Mouse (Mus musculus) neural tube, embryonic 12.5 days (tissue): ENCODE results near the gene Anp32e. TPM values are rescaled to one million over a fixed set of nuclear protein-coding genes. Genes with fewer than 3 reads are reported as not detected.

Experiments used
- polyA plus RNA-seq: library from polyadenylated mRNA; unstranded; fragments of >200 nt; fragmentation: Nextera tagmentation; extraction: Ambion mirVana; gene quantifications from 2 replicates; pipeline ENCODE4 v1.2.1, GENCODE M21; 2016

Anp32e gene
- polyA plus RNA-seq, 1 experiment from 2014 or later, result 278 TPM

Other genes starting within 250 kb of the Anp32e start
- gene Adamtsl4, start 241.3 kb upstream of the Anp32e start, polyA plus RNA-seq, result 0.96 and 1.3 TPM in 2 replicates
- 18.8 and 19.8 TPM in 2 replicates for gene Ecm1, start 189.7 kb upstream of the Anp32e start, polyA plus RNA-seq
- gene Tars2, start 169.0 kb upstream of the Anp32e start, polyA plus RNA-seq, result 43.6 and 47.4 TPM in 2 replicates
- 25.4 and 26.2 TPM in 2 replicates for gene Rprd2, start 110.4 kb upstream of the Anp32e start, polyA plus RNA-seq
- 49.5 and 50.8 TPM in 2 replicates for gene Prpf3, start 73.4 kb upstream of the Anp32e start, polyA plus RNA-seq
- 345 and 349 TPM in 2 replicates for gene Mrps21, start 57.7 kb upstream of the Anp32e start, polyA plus RNA-seq
- 4.7 and 4.8 TPM in 2 replicates for gene Ciart, start 47.0 kb upstream of the Anp32e start, polyA plus RNA-seq
- gene BC028528, start 37.2 kb upstream of the Anp32e start, polyA plus RNA-seq, result 13.1 and 13.5 TPM in 2 replicates
- 26.9 and 36.5 TPM in 2 replicates for gene Aph1a, start 35.3 kb upstream of the Anp32e start, polyA plus RNA-seq
- 8.6 and 9.3 TPM in 2 replicates for gene Car14, start 24.6 kb upstream of the Anp32e start, polyA plus RNA-seq
- gene Plekho1, start 66.8 kb downstream of the Anp32e start, polyA plus RNA-seq, result 90.0 and 91.9 TPM in 2 replicates
- 48.3 TPM in 2 replicates for gene Vps45, start 129.2 kb downstream of the Anp32e start, polyA plus RNA-seq
- 11.6 and 16.2 TPM in 2 replicates for gene Otud7b, start 175.3 kb downstream of the Anp32e start, polyA plus RNA-seq
- 9.8 and 14.1 TPM in 2 replicates for gene Mtmr11, start 232.8 kb downstream of the Anp32e start, polyA plus RNA-seq
- 165 and 183 TPM in 2 replicates for gene Sf3b4, start 243.1 kb downstream of the Anp32e start, polyA plus RNA-seq